Mouse (Mus musculus): Measurements from ENCODE around the gene Pde12. TPM values are rescaled to one million over a fixed set of nuclear protein-coding genes. Genes with fewer than 3 reads are reported as not detected.

The Pde12 gene
- 28.1 TPM for polyA plus RNA-seq (2014; fragmentation: Illumina TruSeq; extraction: RNeasy Lipid Tissue Mini Kit (QIAGEN cat#74804); ENCODE audit: low read depth, low replicate concordance)

DNA sequence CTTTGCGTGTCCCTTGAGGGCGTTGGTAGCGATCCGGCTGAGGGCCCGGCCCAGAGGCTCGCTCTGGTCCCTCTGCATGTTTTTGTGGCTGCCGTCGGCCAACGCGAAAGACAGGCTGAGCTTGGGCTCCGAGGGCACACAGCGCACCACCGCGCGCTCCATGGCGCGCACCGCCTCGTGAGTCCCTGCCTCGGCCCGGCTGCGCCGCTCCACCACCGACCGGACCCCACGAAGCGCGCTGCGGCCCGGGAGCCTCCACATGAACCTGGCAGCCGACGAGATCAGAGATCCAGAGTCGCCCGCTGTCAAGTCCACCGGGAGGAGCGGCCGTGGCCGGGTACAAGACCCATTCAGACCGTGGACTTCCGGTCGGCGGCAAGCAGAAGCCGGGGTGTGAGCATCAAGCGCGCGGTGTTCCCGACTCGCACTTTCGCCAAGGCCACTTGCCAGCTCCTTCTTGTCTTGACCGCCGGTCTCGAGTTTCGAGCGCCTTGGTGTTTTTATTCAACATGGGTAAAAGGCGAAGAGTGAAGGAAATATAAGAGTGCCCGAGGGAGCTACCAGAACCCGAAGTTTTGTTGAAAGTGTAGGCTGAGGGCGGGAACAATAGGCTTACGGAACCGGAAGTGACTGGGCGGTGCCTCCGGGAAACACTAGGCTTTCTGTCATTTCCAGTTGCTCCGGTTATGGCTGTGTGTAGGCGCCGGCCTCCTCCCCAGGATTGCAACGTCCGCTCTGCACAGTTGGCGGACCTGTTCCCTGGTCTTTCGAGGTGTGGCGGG is at the start of gene Pde12:
Gene Pde12 (minus strand): TSS at position 592 of the 782 bp plus-strand sequence.

DNA sequence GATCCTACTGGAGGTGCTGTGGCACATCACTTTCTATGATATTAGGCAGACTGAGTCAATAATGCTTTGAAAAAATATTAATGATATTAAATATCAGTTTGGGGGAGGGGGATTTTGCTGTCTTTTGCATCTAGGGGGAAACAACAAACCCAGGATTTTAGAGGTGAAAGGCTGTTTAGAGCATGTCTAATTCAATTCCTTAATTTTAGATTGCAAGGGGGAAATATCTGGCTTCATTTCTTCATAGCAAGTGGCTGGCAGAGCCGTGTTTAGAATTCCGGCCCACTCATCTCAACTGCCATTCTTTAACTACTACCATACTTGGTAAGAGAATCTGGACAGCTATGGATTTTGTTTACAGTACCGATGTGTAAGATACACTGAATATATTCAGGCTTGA is 23.3 kb upstream of the Pde12 start, which contains the start of gene Dnah12:
Gene Dnah12 (plus strand): TSS at position 301 of the 400 bp plus-strand sequence.

DNA sequence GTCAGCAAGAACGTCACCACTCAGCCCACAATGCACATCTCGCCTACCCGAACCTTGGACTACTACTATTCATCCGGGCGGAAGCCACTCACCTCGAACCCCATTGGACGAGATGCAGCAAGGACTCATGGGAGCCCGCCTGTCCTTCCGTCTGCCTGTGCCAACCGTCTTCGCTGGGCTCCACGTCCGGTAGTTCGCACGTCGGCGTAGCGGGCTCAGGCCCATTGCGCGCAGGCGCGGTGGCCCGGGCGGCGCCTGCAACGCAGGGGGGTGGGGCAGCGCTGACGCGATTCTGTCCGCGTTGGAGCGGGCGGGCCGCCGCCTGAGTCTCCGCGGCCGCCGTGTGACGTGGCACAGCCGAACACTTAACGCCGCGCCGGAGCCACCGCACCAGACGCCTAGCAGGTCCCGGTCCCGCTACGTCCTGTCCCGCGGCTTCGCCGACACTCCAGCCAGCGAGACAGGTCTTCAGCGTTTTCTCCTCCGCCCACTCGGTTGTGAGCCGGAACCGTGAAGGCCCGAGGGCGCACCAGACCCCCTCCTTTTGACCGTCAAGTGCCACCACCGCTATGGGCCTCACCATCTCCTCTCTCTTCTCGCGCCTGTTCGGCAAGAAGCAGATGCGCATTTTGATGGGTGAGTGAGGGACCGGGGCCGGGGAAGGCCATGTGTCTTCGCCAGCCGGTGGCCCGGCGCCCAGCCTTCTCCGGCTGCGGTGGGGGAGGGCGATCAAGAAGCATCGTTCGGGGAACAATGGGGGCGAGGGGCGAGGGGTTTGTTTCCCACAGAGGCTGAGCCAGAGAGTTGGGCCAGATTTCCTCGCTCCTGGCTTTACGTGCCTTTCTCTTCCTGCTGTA is 31.6 kb downstream of the Pde12 start, which contains the start of gene Arf4:
Gene Arf4 (plus strand): TSS at position 224 of the 857 bp plus-strand sequence.

Other genes starting within 250 kb of the Pde12 start
- 380 TPM for gene Slmap, start 135.0 kb downstream of the Pde12 start, polyA plus RNA-seq (2014; fragmentation: Illumina TruSeq; extraction: RNeasy Lipid Tissue Mini Kit (QIAGEN cat#74804); ENCODE audit: low read depth, low replicate concordance)
- gene Dennd6a, start 96.0 kb downstream of the Pde12 start, polyA plus RNA-seq (2014; fragmentation: Illumina TruSeq; extraction: RNeasy Lipid Tissue Mini Kit (QIAGEN cat#74804); ENCODE audit: low read depth, low replicate concordance), result 90.6 TPM
- 742 TPM for gene Arf4, start 31.8 kb downstream of the Pde12 start, polyA plus RNA-seq (2014; fragmentation: Illumina TruSeq; extraction: RNeasy Lipid Tissue Mini Kit (QIAGEN cat#74804); ENCODE audit: low read depth, low replicate concordance)
- 0.12 TPM for gene Dnah12, start 23.4 kb upstream of the Pde12 start, polyA plus RNA-seq (2014; fragmentation: Illumina TruSeq; extraction: RNeasy Lipid Tissue Mini Kit (QIAGEN cat#74804); ENCODE audit: low read depth, low replicate concordance)
- 1.4 TPM for gene Asb14, start 224.7 kb upstream of the Pde12 start, polyA plus RNA-seq (2014; fragmentation: Illumina TruSeq; extraction: RNeasy Lipid Tissue Mini Kit (QIAGEN cat#74804); ENCODE audit: low read depth, low replicate concordance)